In genomic region chr4:55208386-55209345, GRCm38 (mm10) we compare ENCODE assay signal across 9 mouse cellular contexts.
DNase-seq lines count a peak whose midpoint lies in the region; ATAC-seq and TF ChIP-seq lines count a peak whose summit lies in the region.
"Had no signal": no experiment of that assay in that cellular context is flagged by ENCODE, and none has a peak within 500 bp of the region (broad histone marks: within the 10 kb centered on the region; RNA-seq: fewer than 3 reads in every experiment).

No protein-coding gene starts in this region.

- peak overlapping the region; percentile 34 for H3K4me2 ChIP-seq in embryonic facial prominence, embryonic 14.5 days (ENCODE audit: low read depth, low read length)
- H3K4me2 ChIP-seq in limb, embryonic 14.5 days (replicated peaks; ENCODE audit: low read depth, low read length, severe bottlenecking) = peak overlapping the region; percentile 25
- H3K4me2 ChIP-seq: liver, embryonic 13.5 days had no signal

- no peak overlapping the region for H3K9ac ChIP-seq in embryonic facial prominence, embryonic 14.5 days (ENCODE audit: low read depth, low read length)
- peak overlapping the region; percentile 31 for H3K9ac ChIP-seq in limb, embryonic 14.5 days (ENCODE audit: low read depth, low read length, severe bottlenecking)
- H3K9ac ChIP-seq: liver, embryonic 13.5 days had no signal

- DNase-seq in adrenal gland, adult (ENCODE audit: inconsistent age in 2 of 2, low spot score in 1 of 2) = peak; percentile 55 to 81
- DNase-seq in adrenal gland, postnatal 4 days (ENCODE audit: low spot score in 2 of 2) = no peak
- peak; percentile 56 for DNase-seq in embryonic facial prominence, embryonic 14.5 days (ENCODE audit: low spot score)
- DNase-seq in limb, embryonic 14.5 days (ENCODE audit: low spot score) = peak; percentile 40
- no peak for DNase-seq in thymus, postnatal 36 days
- no peak for DNase-seq in spleen, postnatal 10 days (ENCODE audit: low spot score in 2 of 2)
- DNase-seq in kidney, adult 18-20 months = no peak
- DNase-seq: liver, embryonic 13.5 days had no signal

- peaks cover 10% of the 10 kb centered on the region; the same call in 1 of the 2 replicates for H3K9me3 ChIP-seq in E14TG2a.4 (ENCODE audit: low read length)
- no peaks in the 10 kb centered on the region for H3K9me3 ChIP-seq in embryonic facial prominence, embryonic 14.5 days (ENCODE audit: control insufficient read depth, low read length)
- no peaks in the 10 kb centered on the region for H3K9me3 ChIP-seq in limb, embryonic 14.5 days (ENCODE audit: control insufficient read depth, low read length)
- H3K9me3 ChIP-seq: liver, embryonic 13.5 days had no signal

- no peak for TF ChIP-seq CTCF in E14TG2a.4 (conservative IDR thresholded peaks at IDR 0.05; ENCODE audit: low read length)

- 12% methylated on average over 21 of the region's 21 CpGs for WGBS in embryonic facial prominence, embryonic 14.5 days
- WGBS in limb, embryonic 14.5 days = 11% methylated on average over 21 of the region's 21 CpGs

- no peak overlapping the region for H3K27ac ChIP-seq in embryonic facial prominence, embryonic 14.5 days (replicated peaks; ENCODE audit: low read depth, low read length)
- H3K27ac ChIP-seq in limb, embryonic 14.5 days (replicated peaks; ENCODE audit: low read depth, low read length) = no peak overlapping the region
- H3K27ac ChIP-seq: liver, embryonic 13.5 days had no signal

- H3K36me3 ChIP-seq in E14TG2a.4 (ENCODE audit: insufficient read depth, low read length) = no peaks in the 10 kb centered on the region
- no peaks in the 10 kb centered on the region for H3K36me3 ChIP-seq in embryonic facial prominence, embryonic 14.5 days (ENCODE audit: control insufficient read depth, insufficient read depth, low read length)
- no peaks in the 10 kb centered on the region for H3K36me3 ChIP-seq in limb, embryonic 14.5 days (ENCODE audit: control insufficient read depth, insufficient read depth, low read length)
- H3K36me3 ChIP-seq: liver, embryonic 13.5 days had no signal

- H3K27me3 ChIP-seq in E14TG2a.4 (ENCODE audit: insufficient read depth, low read length) = peaks cover 7% of the 10 kb centered on the region; the same call in 1 of the 2 replicates
- H3K27me3 ChIP-seq in embryonic facial prominence, embryonic 14.5 days (replicated peaks; ENCODE audit: control insufficient read depth, insufficient read depth, low read length) = no peaks in the 10 kb centered on the region
- no peaks in the 10 kb centered on the region for H3K27me3 ChIP-seq in limb, embryonic 14.5 days (ENCODE audit: control insufficient read depth, insufficient read depth, low read length)
- H3K27me3 ChIP-seq: liver, embryonic 13.5 days had no signal

- peak; percentile 75 for ATAC-seq in embryonic facial prominence, embryonic 14.5 days (ENCODE audit: low read depth)
- ATAC-seq in limb, embryonic 14.5 days (ENCODE audit: low FRiP score, low read depth) = peak; percentile 25; the same call in 1 of the 2 replicates

- H3K4me1 ChIP-seq in E14TG2a.4 (replicated peaks; ENCODE audit: low read depth, low read length) = peaks cover 50% of the 10 kb centered on the region
- peaks cover 18% of the 10 kb centered on the region for H3K4me1 ChIP-seq in embryonic facial prominence, embryonic 14.5 days (ENCODE audit: control insufficient read depth, insufficient read depth, low read length)
- peaks cover 17% of the 10 kb centered on the region for H3K4me1 ChIP-seq in limb, embryonic 14.5 days (ENCODE audit: control insufficient read depth, insufficient read depth, low read length)
- H3K4me1 ChIP-seq: liver, embryonic 13.5 days had no signal

- peak overlapping the region; percentile 23; the same call in 1 of the 2 replicates for H3K4me3 ChIP-seq in E14TG2a.4 (replicated peaks; ENCODE audit: low read length)
- H3K4me3 ChIP-seq in embryonic facial prominence, embryonic 14.5 days (ENCODE audit: low read depth, low read length) = no peak overlapping the region
- H3K4me3 ChIP-seq in limb, embryonic 14.5 days (replicated peaks; ENCODE audit: low read length) = no peak overlapping the region
- H3K4me3 ChIP-seq: liver, embryonic 13.5 days had no signal

- no peak for TF ChIP-seq POLR2A in limb, embryonic 14.5 days (IDR thresholded peaks at IDR 0.05; ENCODE audit: borderline replicate concordance, extremely low read depth, insufficient read depth, insufficient read length)

Comparison
In these comparisons a context has a peak if more than half of its experiments do, and no peak if none do; other contexts are left out.
1. DNase-seq: peak in adrenal gland, adult (2 of 2), embryonic facial prominence, embryonic 14.5 days (single experiment) and limb, embryonic 14.5 days (single experiment); none in adrenal gland, postnatal 4 days (0 of 2), thymus, postnatal 36 days (0 of 2), spleen, postnatal 10 days (0 of 2) and kidney, adult 18-20 months (single experiment).